Mouse (Mus musculus): Measurements from ENCODE around the gene Micu1.

The Micu1 gene

DNA sequence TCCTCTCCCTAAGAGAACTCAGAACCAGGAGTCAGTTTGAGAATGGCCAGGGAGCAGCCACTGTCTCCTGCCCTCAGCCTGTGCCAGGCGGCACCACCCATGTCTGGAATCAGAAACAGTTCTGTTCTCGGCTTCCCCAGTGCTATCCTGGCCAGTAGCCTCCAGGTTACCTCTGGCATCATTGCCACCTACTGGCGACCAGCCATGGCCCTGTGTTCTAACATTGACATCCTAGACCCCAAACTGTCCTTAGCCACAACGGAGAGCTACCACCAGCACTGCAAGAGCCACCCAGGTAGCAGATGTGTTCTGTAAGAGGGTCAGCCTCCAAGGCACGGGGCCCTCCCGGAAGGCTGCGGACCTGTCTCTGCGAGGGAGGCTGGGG lies 200.3 kb downstream of the Micu1 start:
- no peak for DNase-seq (ENCODE audit: low spot score)

DNA sequence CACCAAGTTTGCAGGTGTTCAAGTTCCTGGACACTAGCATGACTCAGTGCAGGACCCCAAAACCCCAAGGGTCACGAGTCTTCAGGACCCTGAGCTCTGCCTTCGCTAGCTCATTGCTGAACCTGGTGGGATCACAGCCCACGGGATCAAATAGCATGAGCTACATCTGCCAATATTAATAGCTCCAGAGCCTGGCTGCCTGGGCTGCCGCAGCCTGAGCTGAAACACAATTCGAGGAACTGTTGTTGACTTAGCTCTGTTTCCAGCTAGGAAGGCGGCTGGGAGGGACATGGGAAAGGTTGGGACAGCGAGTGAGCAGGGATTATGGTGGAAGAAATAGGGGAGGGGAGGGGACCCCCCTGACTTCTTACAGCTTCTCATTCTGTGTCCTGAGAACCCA lies 200.9 kb downstream of the Micu1 start:
- DNase-seq (ENCODE audit: low spot score) = no peak

DNA sequence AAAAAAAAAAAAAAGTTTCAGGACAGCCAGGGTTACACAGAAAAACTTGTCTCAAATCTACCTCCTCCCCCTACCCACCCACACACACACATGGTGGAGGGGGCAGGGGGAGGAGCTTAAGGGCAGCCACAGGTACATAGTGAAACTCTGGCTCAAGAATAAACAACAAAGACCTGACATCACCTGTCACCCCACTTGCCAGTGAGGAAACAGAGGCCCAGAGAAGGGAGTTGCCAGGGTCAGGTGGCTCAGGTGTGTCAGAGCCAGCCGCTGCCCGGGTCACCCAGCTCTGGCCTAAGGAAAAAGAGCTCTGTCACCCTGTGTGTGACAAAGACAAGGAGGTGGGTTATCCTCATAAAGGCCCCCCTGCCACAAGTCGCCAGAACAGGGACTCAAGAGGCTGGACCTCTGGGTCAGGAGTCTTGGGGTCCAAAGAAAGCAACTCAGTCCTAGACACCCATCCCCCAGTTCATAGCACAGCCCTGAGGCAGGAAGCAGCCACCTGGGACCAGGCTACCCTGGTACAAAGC lies 204.9 kb downstream of the Micu1 start:
- DNase-seq (ENCODE audit: low spot score) = peak; percentile 49

DNA sequence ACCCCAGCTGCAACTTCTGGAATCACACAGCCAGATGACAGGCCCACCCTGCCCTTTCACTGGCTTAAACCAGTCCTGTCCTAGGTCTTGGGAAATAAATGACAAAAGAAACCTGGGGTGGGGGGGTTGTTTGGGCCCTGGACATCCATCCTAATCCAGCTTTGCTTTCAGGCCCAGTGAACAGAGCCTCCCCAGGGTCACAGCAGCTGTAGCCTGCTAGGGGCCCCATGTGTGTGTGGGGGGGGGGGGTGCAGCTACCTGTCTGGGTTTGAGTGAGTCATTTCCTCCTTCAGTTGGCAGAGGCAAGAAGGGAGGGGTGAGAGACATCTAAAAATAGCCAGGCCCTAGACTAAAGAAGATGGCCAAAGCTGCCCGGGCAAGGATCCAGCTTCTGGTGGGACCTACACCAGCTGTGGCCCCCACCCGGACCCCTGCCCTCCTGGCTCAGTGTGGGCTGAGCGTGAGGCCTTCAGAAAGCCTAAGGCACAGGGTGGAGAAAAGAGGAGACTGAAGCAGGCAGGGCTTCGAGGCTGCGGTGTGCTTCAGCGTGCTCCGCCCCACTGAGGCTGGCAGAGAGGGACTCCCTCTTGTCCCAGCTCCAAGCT lies 205.5 kb downstream of the Micu1 start:
- peak; percentile 67 for DNase-seq (ENCODE audit: low spot score)

DNA sequence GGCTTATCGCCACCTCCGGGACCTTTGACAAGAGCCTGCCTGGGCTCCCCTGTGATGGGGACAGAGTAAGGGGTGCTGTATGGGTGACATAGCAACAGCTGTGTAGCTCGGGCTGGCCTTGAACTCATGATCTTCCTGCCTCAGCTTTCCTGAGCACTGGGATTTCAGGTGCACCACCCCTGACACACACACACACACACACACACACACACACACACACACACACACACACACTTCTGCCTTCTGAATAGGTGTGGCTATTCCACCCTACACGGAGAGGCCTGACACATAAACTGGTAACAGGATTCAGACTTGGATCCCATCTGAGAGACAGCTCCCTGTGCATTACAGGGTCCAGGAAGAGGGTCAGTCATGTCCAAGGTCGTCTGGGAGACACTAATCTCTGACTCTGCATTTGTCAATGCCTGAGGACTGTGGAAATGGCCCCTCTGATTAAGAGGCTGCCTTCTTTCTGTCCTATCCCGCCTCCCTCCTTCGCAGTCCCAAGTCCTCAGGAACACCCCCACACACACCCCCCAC lies 206.6 kb downstream of the Micu1 start:
- DNase-seq (ENCODE audit: low spot score) = no peak

DNA sequence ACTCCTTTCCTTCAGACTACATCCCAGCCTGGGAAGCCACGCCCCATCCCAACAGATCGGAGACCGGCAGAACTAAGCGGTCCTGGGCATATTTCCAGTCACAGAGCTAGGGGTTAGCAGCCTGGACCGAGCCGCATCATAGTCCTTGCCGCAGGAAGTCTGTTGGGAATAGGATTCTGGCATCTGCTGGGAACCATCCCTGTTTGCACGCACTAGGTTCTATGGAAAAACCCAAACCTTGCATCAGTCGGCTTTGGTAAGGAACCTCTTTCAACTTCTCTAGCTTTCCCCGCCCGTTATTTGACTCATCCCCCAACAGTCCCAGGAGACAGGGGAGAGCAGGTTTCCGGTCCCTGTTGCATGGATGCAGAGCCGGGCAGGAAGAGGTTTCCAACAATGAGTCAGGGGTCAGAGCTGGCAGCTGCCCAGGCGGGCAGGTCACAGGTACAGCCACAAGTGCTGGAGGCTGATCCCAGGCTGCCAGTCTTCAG lies 207.1 kb downstream of the Micu1 start:
- peak; percentile 48 for DNase-seq (ENCODE audit: low spot score)

DNA sequence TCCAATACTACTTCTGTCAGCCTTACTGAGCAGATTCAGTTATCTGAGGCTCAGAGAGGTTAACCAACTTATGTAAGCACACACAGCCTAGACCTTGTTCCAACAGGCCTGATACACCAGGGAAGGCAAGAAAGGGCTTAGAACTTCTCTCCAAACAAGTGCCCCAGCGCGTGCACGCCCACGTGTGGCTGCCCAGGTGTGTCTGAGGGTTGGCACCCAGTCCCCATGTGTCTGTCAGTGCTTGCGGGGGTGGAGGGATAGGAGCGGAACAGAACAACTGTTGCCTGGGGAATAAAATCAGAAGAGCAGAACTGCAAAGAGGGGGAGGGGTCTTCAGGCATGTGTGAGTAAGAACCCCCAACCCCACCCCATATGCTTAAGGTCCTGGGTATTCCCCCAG lies 208.8 kb downstream of the Micu1 start:
- peak; percentile 50 for DNase-seq (ENCODE audit: low spot score)

DNA sequence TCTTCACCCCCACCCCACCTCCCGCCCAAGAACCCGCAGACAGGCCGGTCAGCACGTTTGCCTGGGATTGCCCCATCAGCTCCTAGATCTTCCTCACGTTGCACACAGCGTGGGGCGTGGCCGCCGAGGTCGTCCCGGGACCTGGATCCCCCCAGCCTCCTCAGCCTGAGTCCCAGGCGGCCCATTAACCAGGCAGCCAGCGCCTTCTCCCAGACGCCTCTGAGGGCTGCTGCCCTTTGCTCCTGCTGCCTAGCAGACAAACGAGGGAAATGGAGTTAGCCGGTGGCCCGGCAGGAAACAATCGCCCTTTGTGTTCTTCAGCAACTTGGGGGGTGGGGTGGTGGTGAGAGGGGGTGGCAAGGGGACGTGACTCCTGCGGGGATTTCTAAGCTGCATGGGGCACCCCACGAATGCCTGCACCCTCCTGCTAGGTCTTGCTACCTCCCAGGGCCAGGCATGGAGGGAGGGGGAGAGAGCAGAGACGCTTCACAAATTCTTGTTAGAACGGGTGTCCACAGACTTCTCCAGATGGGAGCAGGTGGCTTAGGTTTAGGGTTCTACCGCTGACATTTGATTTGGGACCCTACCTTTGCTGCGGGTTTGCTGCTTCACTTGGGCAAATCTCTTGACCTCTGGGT lies 209.4 kb downstream of the Micu1 start:
- DNase-seq (ENCODE audit: low spot score) = no peak
